In the genomic region with DNA sequence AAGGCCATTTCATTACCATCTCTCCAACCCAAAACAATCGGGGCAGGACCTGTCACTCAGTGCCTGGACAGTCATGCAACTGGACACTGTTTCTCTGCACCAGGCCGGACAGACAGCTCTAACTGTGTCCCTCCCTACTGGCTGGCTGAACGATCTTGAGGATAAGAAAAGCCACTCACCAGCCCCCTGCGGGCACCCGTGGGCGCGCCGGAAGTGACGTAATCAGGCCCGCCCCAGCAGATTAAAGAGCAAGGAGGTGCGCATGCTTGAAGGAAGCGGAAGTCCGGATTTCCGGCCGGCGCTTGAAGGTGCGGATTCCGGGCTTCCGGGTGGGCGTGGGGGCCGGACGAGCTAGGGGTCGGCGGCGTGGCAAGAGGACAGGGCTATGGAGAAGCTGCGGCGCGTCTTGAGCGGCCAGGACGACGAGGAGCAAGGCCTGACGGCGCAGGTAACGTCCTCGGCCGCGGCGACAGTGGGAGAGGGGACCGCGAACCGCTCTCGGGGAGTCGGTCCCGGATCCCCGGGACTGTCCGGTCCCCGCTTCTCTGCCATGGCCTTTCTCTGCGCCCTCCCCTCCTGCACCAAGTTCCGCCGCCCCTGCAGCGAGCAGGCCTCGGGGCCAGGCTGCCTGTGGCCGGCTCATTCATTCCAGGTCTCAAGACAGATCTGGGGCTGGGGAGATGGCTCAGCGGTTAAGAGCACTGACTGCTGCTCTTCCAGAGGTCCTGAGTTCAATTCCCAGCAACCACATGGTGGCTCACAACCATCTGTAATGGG, we compare ENCODE assay signal across 8 mouse cellular contexts. TPM values are rescaled to one million over a fixed set of nuclear protein-coding genes. Genes with fewer than 3 reads are reported as not detected.
A peak's percentile ranks its signal among the peaks of the same experiment; 100 is the strongest.
DNase-seq lines count a peak whose midpoint lies in the region; ATAC-seq lines count a peak whose summit lies in the region.

A gene (plus strand): TSS at position 265 of the 777 bp plus-strand sequence.

- under 1% methylated on average over 53 of the region's 54 CpGs for WGBS in heart, embryonic 14.5 days
- WGBS in liver, embryonic 13.5 days (ENCODE audit: insufficient replicate concordance) = under 1% methylated on average over 54 of the region's 54 CpGs
- WGBS in stomach, embryonic 16.5 days = under 1% methylated on average over 54 of the region's 54 CpGs

- H3K4me1 ChIP-seq in brown adipose tissue, adult 24 weeks (ENCODE audit: control insufficient read depth, insufficient read depth, insufficient read length, low read length) = peaks cover 11% of the 10 kb centered on the region
- H3K4me1 ChIP-seq in heart, embryonic 14.5 days (ENCODE audit: control insufficient read depth in 2 of 2, insufficient read depth in 2 of 2, low read length in 2 of 2) = peaks cover 0 to 17% of the 10 kb centered on the region in 2 experiments; a peak in 3 of 4 replicates
- peaks cover 33% of the 10 kb centered on the region for H3K4me1 ChIP-seq in liver, embryonic 13.5 days (replicated peaks)
- H3K4me1 ChIP-seq in stomach, embryonic 16.5 days (ENCODE audit: control insufficient read depth, insufficient read depth, low read length) = peaks cover 15% of the 10 kb centered on the region

- no peaks in the 10 kb centered on the region for H3K9me3 ChIP-seq in heart, embryonic 14.5 days (ENCODE audit: control insufficient read depth, low read length)
- no peaks in the 10 kb centered on the region for H3K9me3 ChIP-seq in liver, embryonic 13.5 days (replicated peaks)
- H3K9me3 ChIP-seq in stomach, embryonic 16.5 days (replicated peaks; ENCODE audit: control insufficient read depth, low read length) = no peaks in the 10 kb centered on the region

- peak within 1 kb of the TSS; percentile 76 for H3K4me2 ChIP-seq in heart, embryonic 14.5 days (ENCODE audit: low read length)
- H3K4me2 ChIP-seq in liver, embryonic 13.5 days = peak within 1 kb of the TSS; percentile 82
- peak within 1 kb of the TSS; percentile 75 for H3K4me2 ChIP-seq in stomach, embryonic 16.5 days (ENCODE audit: low read depth, low read length)

- DNase-seq in CD4-positive, CD25-positive, alpha-beta regulatory T cell, adult 2 months (ENCODE audit: low read depth, low spot score) = peak; percentile 96
- DNase-seq in fibroblast of lung, adult 2 months (ENCODE audit: low read depth) = peak; percentile 78
- peak; percentile 97 for DNase-seq in kidney, postnatal 14 days
- DNase-seq in liver, embryonic 13.5 days = peak; percentile 88
- peak; percentile 97 for DNase-seq in neural tube, embryonic 10.5 days (ENCODE audit: extremely low spot score, low spot score)

- no peaks in the 10 kb centered on the region for H3K27me3 ChIP-seq in heart, embryonic 14.5 days (ENCODE audit: control insufficient read depth, insufficient read depth, low read length)
- H3K27me3 ChIP-seq in liver, embryonic 13.5 days = no peaks in the 10 kb centered on the region
- H3K27me3 ChIP-seq in stomach, embryonic 16.5 days (ENCODE audit: control insufficient read depth, insufficient read depth, low read length) = no peaks in the 10 kb centered on the region

- H3K4me3 ChIP-seq in brown adipose tissue, adult 24 weeks (ENCODE audit: insufficient read depth, low read depth, low read length) = peak within 1 kb of the TSS; percentile 93
- peak within 1 kb of the TSS; percentile 71 to 79 for H3K4me3 ChIP-seq in heart, embryonic 14.5 days (ENCODE audit: control insufficient read depth in 1 of 2, insufficient read depth in 1 of 2, low read depth in 1 of 2, low read length in 2 of 2)
- peak within 1 kb of the TSS; percentile 93 for H3K4me3 ChIP-seq in liver, embryonic 13.5 days (replicated peaks)
- peak within 1 kb of the TSS; percentile 71 for H3K4me3 ChIP-seq in stomach, embryonic 16.5 days (replicated peaks; ENCODE audit: low read length)

- peak within 1 kb of the TSS; percentile 79 for H3K27ac ChIP-seq in brown adipose tissue, adult 24 weeks (replicated peaks; ENCODE audit: low read depth, low read length)
- H3K27ac ChIP-seq in heart, embryonic 14.5 days (replicated peaks in 1 of 2; ENCODE audit: control insufficient read depth in 1 of 2, insufficient read depth in 1 of 2, low read depth in 2 of 2, low read length in 2 of 2) = peak within 1 kb of the TSS; percentile 57 to 58
- H3K27ac ChIP-seq in liver, embryonic 13.5 days = peak within 1 kb of the TSS; percentile 71
- H3K27ac ChIP-seq in stomach, embryonic 16.5 days (ENCODE audit: low read length) = peak within 1 kb of the TSS; percentile 80

- no peaks in the 10 kb centered on the region for H3K36me3 ChIP-seq in heart, embryonic 14.5 days (ENCODE audit: control insufficient read depth, insufficient read depth, low read length)
- no peaks in the 10 kb centered on the region for H3K36me3 ChIP-seq in liver, embryonic 13.5 days
- H3K36me3 ChIP-seq in stomach, embryonic 16.5 days (ENCODE audit: control insufficient read depth, insufficient read depth, low read length) = no peaks in the 10 kb centered on the region

- H3K9ac ChIP-seq in heart, embryonic 14.5 days (ENCODE audit: low read length) = peak within 1 kb of the TSS; percentile 86
- H3K9ac ChIP-seq in liver, embryonic 13.5 days = peak within 1 kb of the TSS; percentile 91
- peak within 1 kb of the TSS; percentile 78 for H3K9ac ChIP-seq in stomach, embryonic 16.5 days (ENCODE audit: low read length)

- ATAC-seq in heart, embryonic 14.5 days (ENCODE audit: insufficient number of reproducible peaks, insufficient read depth, low FRiP score, low read depth) = peak; percentile 87
- ATAC-seq in liver, embryonic 13.5 days (ENCODE audit: low read depth) = peak; percentile 98
- peak; percentile 94 for ATAC-seq in stomach, embryonic 16.5 days (ENCODE audit: insufficient read depth, low FRiP score)

RNA-seq across cellular contexts. Expression of the gene that starts here (rescaled TPM):
- polyA plus RNA-seq in brown adipose tissue, adult 24 weeks (2012; ENCODE audit: insufficient read depth, insufficient read length, missing spikeins) = 34.2 and 34.6 TPM in 2 replicates
- polyA plus RNA-seq in heart, embryonic 14.5 days (2014; fragmentation: Nextera tagmentation; extraction: Ambion mirVana) = 43.6 and 64.6 TPM in 2 replicates
- polyA plus RNA-seq in liver, embryonic 13.5 days (2015; fragmentation: Nextera tagmentation; extraction: Ambion mirVana) = 56.6 and 62.3 TPM in 2 replicates
- 73.3 and 74.8 TPM in 2 replicates for polyA plus RNA-seq in stomach, embryonic 16.5 days (2015; fragmentation: Nextera tagmentation; extraction: Ambion mirVana)

Comparison
In these comparisons a context has a peak if more than half of its experiments do, and no peak if none do; other contexts are left out.
1. Peak in every context shown above with its lines: DNase-seq, ATAC-seq, H3K4me3 ChIP-seq and H3K27ac ChIP-seq.